Mouse (Mus musculus) ES-E14 (cell line): Measurements from ENCODE around the gene Acox1. TPM values are rescaled to one million over a fixed set of nuclear protein-coding genes. Genes with fewer than 3 reads are reported as not detected.

Experiments used
- DNase-seq: peaks from one replicate; pipeline ENCODE4 v3.0.0-alpha.2; 2013; ENCODE audit warnings: low read depth, low spot score
- H3K27ac ChIP-seq: 2 replicates; pipeline ENCODE4 v1.5.1; 2012; ENCODE audit warnings: low read depth, mild to moderate bottlenecking, low read length, moderate library complexity, mixed read lengths; ENCODE audit not compliant: poor library complexity, insufficient read depth, severe bottlenecking
- H3K36me3 ChIP-seq: 2 replicates; pipeline ENCODE4 v1.6.1; 2012; ENCODE audit warnings: mild to moderate bottlenecking, low read length, moderate library complexity, mixed read lengths; ENCODE audit not compliant: control insufficient read depth, poor library complexity, insufficient read depth, severe bottlenecking
- H3K4me1 ChIP-seq, 2 experiments: fragments of 150-350 bp in 1 of 2; sonication (generic) in 1 of 2; 2 replicates each; pipeline ENCODE4 v1.6.1; 2012; ENCODE audit warnings: low read length in 2 of 2, mild to moderate bottlenecking in 1 of 2, mixed read lengths in 1 of 2; ENCODE audit not compliant: control insufficient read depth in 2 of 2, insufficient read depth in 2 of 2, poor library complexity in 1 of 2
- H3K4me3 ChIP-seq, 2 experiments: fragments of 150-350 bp in 1 of 2; sonication (generic) in 1 of 2; 2 replicates each; pipeline ENCODE4 v1.5.1; 2012; ENCODE audit warnings: low read length in 2 of 2, low read depth in 1 of 2, mild to moderate bottlenecking in 1 of 2, mixed read lengths in 1 of 2; ENCODE audit not compliant: insufficient read depth in 1 of 2, poor library complexity in 1 of 2, severe bottlenecking in 1 of 2
- H3K9ac ChIP-seq: 2 replicates; pipeline ENCODE4 v1.6.1; 2012; ENCODE audit warnings: low read depth, mild to moderate bottlenecking, low read length, mixed read lengths; ENCODE audit not compliant: poor library complexity, insufficient read depth, severe bottlenecking
- H3K9me3 ChIP-seq: fragments of 150-350 bp; sonication (generic); 2 replicates; pipeline ENCODE4 v1.6.1; 2012; ENCODE audit warnings: low read depth, mild to moderate bottlenecking, low read length; ENCODE audit not compliant: control insufficient read depth, insufficient read depth
- CHD2 ChIP-seq: IDR thresholded peaks from 2 replicates; pipeline ENCODE4 v1.6.1; 2014; ENCODE audit warnings: mild to moderate bottlenecking, low read depth, low read length, inconsistent platforms
- HCFC1 ChIP-seq: IDR thresholded peaks from 2 replicates; pipeline ENCODE4 v1.6.1; 2012; ENCODE audit warnings: low read length, inconsistent platforms, borderline replicate concordance; ENCODE audit not compliant: insufficient read depth
- MAFK ChIP-seq: IDR thresholded peaks from 2 replicates; pipeline ENCODE4 v1.6.1; 2014; ENCODE audit warnings: mild to moderate bottlenecking, low read depth, low read length, inconsistent platforms; ENCODE audit not compliant: insufficient read depth
- ZC3H11A ChIP-seq: IDR thresholded peaks from 2 replicates; pipeline ENCODE4 v1.6.1; 2012; ENCODE audit warnings: low read depth, mild to moderate bottlenecking, inconsistent platforms, low read length, borderline replicate concordance
- ZNF384 ChIP-seq: IDR thresholded peaks from 2 replicates; pipeline ENCODE4 v1.6.1; 2012; ENCODE audit warnings: low read depth, low read length, inconsistent platforms
- in situ Hi-C, 2 experiments: fragments of 600-800 bp; cut with MboI; formaldehyde crosslinking; loops; one replicate each; pipeline ENCODE4 v1.15.1; 2025; ENCODE audit warnings: low sequenced_read_pairs in 2 of 2, inconsistent platforms in 1 of 2; ENCODE audit not compliant: unreplicated experiment in 2 of 2
- total RNA-seq: library from RNA; depleted of rRNA; stranded (reverse); fragments of 300-350 nt; gene quantifications from 2 replicates; pipeline ENCODE4 v1.2.3, GENCODE M21; 2012

The Acox1 gene
- total RNA-seq, 1 experiment: 16.5 TPM

DNA sequence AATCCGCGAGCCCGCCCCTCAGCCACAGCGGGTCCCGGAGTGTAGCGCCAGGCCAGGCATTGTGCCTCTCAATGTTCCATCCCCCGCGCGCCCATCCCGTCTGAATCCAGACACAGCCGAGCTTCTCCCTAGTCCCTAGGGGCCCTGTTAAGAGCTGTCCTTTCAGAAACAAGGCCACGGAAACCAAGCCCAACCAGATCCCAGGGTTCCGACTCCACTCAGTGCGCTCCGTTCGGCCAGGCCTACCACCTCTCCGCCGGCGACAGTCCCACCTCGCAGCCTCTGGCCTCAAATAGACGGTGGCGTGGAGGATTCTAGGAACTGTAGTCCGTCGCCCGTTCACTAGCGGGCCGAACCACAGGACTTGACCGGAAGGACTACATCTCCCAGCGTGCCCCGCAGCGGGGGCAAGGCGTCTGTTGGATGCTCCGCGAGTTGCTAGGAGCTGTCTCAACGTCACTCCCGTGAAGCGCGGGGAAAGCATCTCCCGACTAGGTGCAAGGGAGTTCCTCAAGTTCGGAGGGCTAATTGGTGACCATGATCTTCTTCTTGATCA is 30.9 kb downstream of the Acox1 start, which contains the start of gene Fbf1:
Gene Fbf1, minus strand, starts transcription at position 283 of the 556 bp plus-strand sequence.
- Histone ChIP-seq H3K4me3 (peak within 1 kb of the TSS; percentile 75 to 79), H3K4me1 (no peaks in the 10 kb centered on the region; a peak in 1 of 4 replicates), H3K9ac (peak within 1 kb of the TSS; percentile 84), H3K9me3 (no peaks in the 10 kb centered on the region), H3K27ac (no peak within 1 kb of the TSS), H3K36me3 (0 out of 2 replicates have a peak, but pooled peaks cover 3% of the 10 kb centered on the region)
- DNase-seq: peak; percentile 91
- no peak for TF ChIP-seq CHD2
- TF ChIP-seq ZNF384: no peak
- peak; percentile 97 for TF ChIP-seq HCFC1
- 0 out of 2 replicates have a peak, but pooled peaks have one; percentile 6 for TF ChIP-seq ZC3H11A
- no peak for TF ChIP-seq MAFK
- in situ Hi-C loops: no loop called here

DNA sequence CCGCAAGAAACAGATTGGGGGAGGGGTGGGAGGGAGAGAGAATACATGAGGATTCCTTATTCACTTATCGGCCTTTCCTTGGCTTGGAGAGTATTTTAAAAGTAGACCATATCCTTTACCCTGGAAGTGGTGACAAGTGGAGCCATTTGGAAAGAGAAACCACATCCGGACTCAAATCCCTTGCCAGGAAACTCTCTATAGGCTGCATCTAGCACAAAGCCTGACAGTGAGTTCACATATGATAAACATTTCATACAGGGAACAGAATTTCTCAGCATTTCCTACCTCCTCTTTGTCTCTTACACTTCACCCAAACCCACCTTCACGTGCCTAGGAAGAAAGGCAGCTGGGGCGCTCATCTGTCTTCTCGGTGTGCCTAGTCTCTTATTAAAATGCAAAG is 31.6 kb downstream of the Acox1 start:
- Histone ChIP-seq H3K4me1 (peaks cover under 1% of the 10 kb centered on the region in 2 experiments; a peak in 2 of 4 replicates), H3K9ac (peak overlapping the region; percentile 84), H3K36me3 (no peaks in the 10 kb centered on the region), H3K4me3 (peak overlapping the region; percentile 75 to 79), H3K27ac (no peak overlapping the region), H3K9me3 (no peaks in the 10 kb centered on the region)
- in situ Hi-C loops: no loop called here
- DNase-seq: no peak
- TF ChIP-seq MAFK (no peak), ZC3H11A (no peak), ZNF384 (no peak), CHD2 (no peak), HCFC1 (no peak)

DNA sequence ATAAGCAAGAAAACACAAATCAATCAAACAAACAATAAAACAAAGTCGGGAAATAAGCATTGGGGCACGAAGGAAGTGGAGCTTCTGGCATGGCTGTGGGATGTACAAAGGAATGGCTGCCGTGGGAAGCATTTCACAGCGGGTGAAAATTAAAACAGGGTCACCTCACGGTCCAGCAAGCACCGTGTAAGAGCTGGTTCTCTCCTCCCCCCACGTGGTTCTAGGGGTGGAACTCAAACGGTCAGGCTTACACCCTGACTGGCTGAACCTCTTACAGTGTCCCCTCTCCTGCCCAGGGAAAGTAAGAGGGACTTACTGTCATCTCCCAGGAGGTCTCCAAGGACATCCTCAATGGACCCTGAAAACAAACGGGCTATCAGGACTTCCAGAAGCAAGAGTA is 35.8 kb downstream of the Acox1 start:
- no peak for TF ChIP-seq MAFK
- TF ChIP-seq ZNF384: no peak
- TF ChIP-seq ZC3H11A: no peak
- no peak for TF ChIP-seq HCFC1
- no peak for TF ChIP-seq CHD2
- peaks cover 5 to 9% of the 10 kb centered on the region in 2 experiments; a peak in 3 of 4 replicates for H3K4me1 ChIP-seq
- DNase-seq: no peak
- in situ Hi-C loops: no loop called here
- H3K4me3 ChIP-seq: peak overlapping the region; percentile 4 to 38; a peak in 2 of 4 replicates
- H3K27ac ChIP-seq: no peak overlapping the region
- H3K9ac ChIP-seq: no peak overlapping the region
- H3K36me3 ChIP-seq: peaks cover 3% of the 10 kb centered on the region; the same call in 1 of the 2 replicates
- no peaks in the 10 kb centered on the region for H3K9me3 ChIP-seq

DNA sequence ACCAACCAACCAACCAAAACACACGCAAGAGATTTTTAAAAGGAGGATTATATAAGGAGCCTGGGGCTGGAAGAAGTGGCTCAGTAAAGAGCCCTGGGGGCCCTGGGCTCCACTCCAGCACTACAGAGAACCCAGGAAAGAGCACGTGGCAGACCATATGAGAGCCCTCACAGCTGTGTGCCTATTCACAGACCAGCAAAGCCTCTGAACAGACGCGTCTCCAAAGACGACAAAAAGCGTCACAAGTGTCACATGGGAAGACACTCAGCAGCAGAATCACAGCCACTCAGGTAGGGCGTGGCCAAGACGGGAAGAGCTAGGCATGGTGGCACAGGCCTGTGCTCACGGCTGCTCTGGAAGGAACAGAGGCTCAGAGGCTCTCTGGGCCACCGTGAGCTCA is 36.7 kb downstream of the Acox1 start:
- no peak overlapping the region for H3K27ac ChIP-seq
- peaks cover 3% of the 10 kb centered on the region; the same call in 1 of the 2 replicates for H3K36me3 ChIP-seq
- H3K9me3 ChIP-seq: no peaks in the 10 kb centered on the region
- no peak overlapping the region for H3K9ac ChIP-seq
- DNase-seq: no peak
- H3K4me3 ChIP-seq: peak overlapping the region in 1 of 2 experiments; percentile 38; a peak in 1 of 4 replicates
- no peak for TF ChIP-seq MAFK
- TF ChIP-seq HCFC1: no peak
- no peak for TF ChIP-seq ZC3H11A
- no peak for TF ChIP-seq ZNF384
- no peak for TF ChIP-seq CHD2
- in situ Hi-C loops: no loop called here
- peaks cover 5 to 11% of the 10 kb centered on the region in 2 experiments; a peak in 3 of 4 replicates for H3K4me1 ChIP-seq
